Mouse (Mus musculus) heart, embryonic 11.5 days (tissue): Measurements from ENCODE around the gene Bmp7. TPM values are rescaled to one million over a fixed set of nuclear protein-coding genes. Genes with fewer than 3 reads are reported as not detected.

Source experiments
- ATAC-seq: fragments of 200-750 bp; cut with Nextera tagmentation; replicated peaks from 2 replicates; pipeline ENCODE4 v1.8.0; 2017; ENCODE audit warnings: moderate library complexity; ENCODE audit not compliant: insufficient number of reproducible peaks, low FRiP score, low TSS enrichment
- H3K27ac ChIP-seq: fragments of 300-500 bp; sonication (generic); 2 replicates; pipeline ENCODE4 v1.5.1; 2014; ENCODE audit warnings: mild to moderate bottlenecking, low read depth, low read length
- H3K27me3 ChIP-seq: fragments of 300-500 bp; sonication (generic); 2 replicates; pipeline ENCODE4 v1.6.1; 2014; ENCODE audit warnings: mild to moderate bottlenecking, low read length, mixed read lengths; ENCODE audit not compliant: control insufficient read depth, insufficient read depth
- H3K36me3 ChIP-seq: fragments of 300-500 bp; sonication (generic); 2 replicates; pipeline ENCODE4 v1.6.1; 2014; ENCODE audit warnings: mild to moderate bottlenecking, low read length, moderate library complexity, mixed read lengths; ENCODE audit not compliant: control insufficient read depth, insufficient read depth
- H3K4me1 ChIP-seq: fragments of 300-500 bp; sonication (generic); 2 replicates; pipeline ENCODE4 v1.6.1; 2014; ENCODE audit warnings: low read length; ENCODE audit not compliant: control insufficient read depth, insufficient read depth
- H3K4me2 ChIP-seq: fragments of 300-500 bp; sonication (generic); 2 replicates; pipeline ENCODE4 v1.6.1; 2014; ENCODE audit warnings: mild to moderate bottlenecking, moderate library complexity
- H3K4me3 ChIP-seq: fragments of 300-500 bp; sonication (generic); 2 replicates; pipeline ENCODE4 v1.5.1; 2014; ENCODE audit warnings: low read depth, low read length
- H3K9ac ChIP-seq: fragments of 300-500 bp; sonication (generic); 2 replicates; pipeline ENCODE4 v1.6.1; 2014; ENCODE audit warnings: mild to moderate bottlenecking, low read depth, low read length, moderate library complexity
- H3K9me3 ChIP-seq: fragments of 300-500 bp; sonication (generic); replicated peaks from 2 replicates; pipeline ENCODE4 v1.6.1; 2016; ENCODE audit warnings: low read length; ENCODE audit not compliant: control insufficient read depth
- WGBS: fragments of 180-500 bp; shearing (Covaris S2); extraction: QIAGEN DNeasy Blood & Tissue Kit; methylation state at CpG from one replicate; pipeline ENCODE4 v1.1.7; 2014; ENCODE audit not compliant: insufficient replicate concordance; 5-methylcytosine and 5-hydroxymethylcytosine counted together
- polyA plus RNA-seq: library from polyadenylated mRNA; unstranded; fragments of >200 nt; fragmentation: Nextera tagmentation; extraction: Ambion mirVana; gene quantifications from 2 replicates; pipeline ENCODE4 v1.2.1, GENCODE M21; 2014

The Bmp7 gene
- 66.2 and 81.8 TPM in 2 replicates for polyA plus RNA-seq

- Histone ChIP-seq H3K4me3 (peak within 1 kb of the TSS; percentile 79), H3K4me2 (peak within 1 kb of the TSS; percentile 90), H3K27me3 (peaks cover 58% of the 10 kb centered on the region), H3K4me1 (peaks cover 17% of the 10 kb centered on the region), H3K9me3 (no peaks in the 10 kb centered on the region), H3K27ac (peak within 1 kb of the TSS; percentile 90), H3K36me3 (no peaks in the 10 kb centered on the region), H3K9ac (peak within 1 kb of the TSS; percentile 90)
- under 1% methylated on average over 63 of the region's 82 CpGs for WGBS
- peak; percentile 52 for ATAC-seq
Measured at GRCm38 (mm10) chr2:172940003-172940798, at the start of gene Bmp7. TSS of gene Bmp7 (minus strand) at chr2:172940321.

GRCm38 (mm10) chr2:172982776-172983561, 42.8 kb upstream of the Bmp7 start:
- Histone ChIP-seq H3K27ac (no peak overlapping the region), H3K4me2 (no peak overlapping the region), H3K9ac (no peak overlapping the region), H3K4me3 (no peak overlapping the region), H3K4me1 (peaks cover 8% of the 10 kb centered on the region), H3K36me3 (no peaks in the 10 kb centered on the region), H3K9me3 (no peaks in the 10 kb centered on the region), H3K27me3 (no peaks in the 10 kb centered on the region)
- ATAC-seq: no peak
- 30% methylated on average over 9 of the region's 9 CpGs for WGBS

- H3K4me3 ChIP-seq: no peak overlapping the region
- no peaks in the 10 kb centered on the region for H3K36me3 ChIP-seq
- no peak overlapping the region for H3K27ac ChIP-seq
- no peak overlapping the region for H3K9ac ChIP-seq
- no peak for ATAC-seq
- WGBS: 85% methylated on average over 42 of the region's 43 CpGs
- H3K4me2 ChIP-seq: no peak overlapping the region
- H3K27me3 ChIP-seq: no peaks in the 10 kb centered on the region
- H3K9me3 ChIP-seq: no peaks in the 10 kb centered on the region
- H3K4me1 ChIP-seq: peaks cover 23% of the 10 kb centered on the region
Measured at GRCm38 (mm10) chr2:172979666-172980345, 39.7 kb upstream of the Bmp7 start.

GRCm38 (mm10) chr2:172978131-172978633, 38.1 kb upstream of the Bmp7 start:
- 57% methylated on average over 4 of the region's 4 CpGs for WGBS
- Histone ChIP-seq H3K4me2 (no peak overlapping the region), H3K27ac (no peak overlapping the region), H3K4me3 (no peak overlapping the region), H3K4me1 (peaks cover 21% of the 10 kb centered on the region), H3K27me3 (no peaks in the 10 kb centered on the region), H3K9ac (no peak overlapping the region), H3K36me3 (no peaks in the 10 kb centered on the region), H3K9me3 (no peaks in the 10 kb centered on the region)
- ATAC-seq: no peak

GRCm38 (mm10) chr2:172977409-172978130, 37.4 kb upstream of the Bmp7 start, which contains the start of gene Spo11:
TSS of gene Spo11 (plus strand) at chr2:172977700.
- Histone ChIP-seq H3K27me3 (no peaks in the 10 kb centered on the region), H3K9ac (peak within 1 kb of the TSS; percentile 49; the same call in 1 of the 2 replicates), H3K27ac (no peak within 1 kb of the TSS), H3K4me3 (0 out of 2 replicates have a peak within 1 kb of the TSS, but pooled peaks have one; percentile 5), H3K36me3 (no peaks in the 10 kb centered on the region), H3K4me2 (peak within 1 kb of the TSS; percentile 52), H3K4me1 (peaks cover 16% of the 10 kb centered on the region), H3K9me3 (no peaks in the 10 kb centered on the region)
- 17% methylated on average over 14 of the region's 14 CpGs for WGBS
- no peak for ATAC-seq

GRCm38 (mm10) chr2:172976661-172977238, 36.6 kb upstream of the Bmp7 start:
- Histone ChIP-seq H3K4me2 (peak overlapping the region; percentile 52), H3K27ac (no peak overlapping the region), H3K4me1 (peaks cover 16% of the 10 kb centered on the region), H3K9ac (0 out of 2 replicates have a peak overlapping the region, but pooled peaks have one; percentile 49), H3K4me3 (no peak overlapping the region), H3K9me3 (no peaks in the 10 kb centered on the region), H3K36me3 (no peaks in the 10 kb centered on the region), H3K27me3 (no peaks in the 10 kb centered on the region)
- WGBS: 22% methylated on average over 7 of the region's 7 CpGs
- ATAC-seq: 0 out of 2 replicates have a peak, but pooled peaks have one; percentile 3

- Histone ChIP-seq H3K4me2 (no peak overlapping the region), H3K27me3 (no peaks in the 10 kb centered on the region), H3K4me1 (peaks cover 16% of the 10 kb centered on the region), H3K36me3 (no peaks in the 10 kb centered on the region), H3K27ac (no peak overlapping the region), H3K4me3 (no peak overlapping the region), H3K9me3 (no peaks in the 10 kb centered on the region), H3K9ac (no peak overlapping the region)
- 66% methylated on average over 6 of the region's 6 CpGs for WGBS
- ATAC-seq: no peak
Measured at GRCm38 (mm10) chr2:172975159-172975558, 35.0 kb upstream of the Bmp7 start.
